Mouse (Mus musculus): ENCODE measurements around the gene Cstf1.

The Cstf1 gene

DNA sequence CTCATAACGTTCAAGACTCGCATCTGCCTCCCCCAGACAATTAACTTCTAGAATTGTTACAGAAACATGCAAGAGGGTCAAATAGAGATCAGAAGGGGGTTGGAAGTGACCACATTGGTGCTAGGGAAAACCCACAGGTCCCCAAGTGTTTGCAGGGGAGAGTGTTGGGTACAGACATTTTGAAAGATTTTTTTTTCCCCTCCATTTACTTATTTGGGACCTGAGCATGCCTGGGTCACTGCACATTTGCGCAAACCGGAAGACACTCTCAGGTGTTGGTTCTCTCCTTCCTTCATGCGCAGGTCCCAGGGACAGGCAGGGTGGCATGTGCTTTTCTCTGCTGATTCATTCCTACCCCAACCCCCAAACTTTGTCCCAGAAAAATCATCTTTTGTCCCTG lies 46.4 kb downstream of the Cstf1 start:
- no peak for DNase-seq (ENCODE audit: low read depth)

DNA sequence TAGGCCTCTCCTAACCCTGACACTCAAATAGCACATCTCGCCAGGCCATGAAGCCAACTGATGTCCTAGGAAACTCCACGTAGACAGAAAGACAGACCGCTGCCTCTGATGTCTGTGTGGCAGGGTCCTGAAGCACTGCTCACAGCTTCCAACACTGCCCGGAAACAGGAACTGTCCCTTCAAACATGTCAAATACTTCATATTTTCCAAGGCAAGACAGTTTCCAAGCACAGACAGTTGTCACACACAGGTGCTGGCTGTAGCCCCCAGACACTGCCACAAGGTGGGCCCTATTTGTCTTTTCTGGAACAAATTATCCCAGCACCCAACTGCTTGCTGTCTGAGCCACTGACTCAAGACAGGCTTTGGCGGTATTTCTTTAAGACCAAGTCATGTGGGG lies 47.7 kb downstream of the Cstf1 start:
- no peak for DNase-seq (ENCODE audit: low read depth)

DNA sequence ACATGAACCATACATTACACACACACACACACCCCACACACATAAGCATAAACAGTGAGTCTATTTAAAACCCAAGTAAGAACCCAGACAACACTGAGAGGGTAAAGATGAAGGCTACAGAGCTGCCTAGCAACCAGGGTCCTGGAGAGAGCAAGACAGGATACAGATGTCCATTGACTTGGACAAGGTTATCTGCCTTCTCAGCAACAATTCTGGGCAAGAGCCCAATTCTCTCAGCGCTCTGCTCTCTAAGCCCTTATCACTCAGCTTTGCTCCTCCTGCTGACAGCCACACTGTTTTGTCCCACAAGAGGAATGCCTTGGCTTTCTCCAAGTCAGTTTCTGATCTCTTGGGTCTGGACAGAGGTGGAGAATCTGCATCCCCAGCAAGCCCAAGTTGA lies 60.1 kb downstream of the Cstf1 start:
- DNase-seq (ENCODE audit: low read depth): no peak

Measured in induced T-regulatory cell, adult 2 months (primary cell).